Mouse (Mus musculus): Measurements from ENCODE around the gene Olfr1393. TPM values are rescaled to one million over a fixed set of nuclear protein-coding genes. Genes with fewer than 3 reads are reported as not detected.

Gene Olfr1393
- total and polyA plus RNA-seq, 3 experiments = 0.39 to 1.8 (median 0.39) TPM

DNA sequence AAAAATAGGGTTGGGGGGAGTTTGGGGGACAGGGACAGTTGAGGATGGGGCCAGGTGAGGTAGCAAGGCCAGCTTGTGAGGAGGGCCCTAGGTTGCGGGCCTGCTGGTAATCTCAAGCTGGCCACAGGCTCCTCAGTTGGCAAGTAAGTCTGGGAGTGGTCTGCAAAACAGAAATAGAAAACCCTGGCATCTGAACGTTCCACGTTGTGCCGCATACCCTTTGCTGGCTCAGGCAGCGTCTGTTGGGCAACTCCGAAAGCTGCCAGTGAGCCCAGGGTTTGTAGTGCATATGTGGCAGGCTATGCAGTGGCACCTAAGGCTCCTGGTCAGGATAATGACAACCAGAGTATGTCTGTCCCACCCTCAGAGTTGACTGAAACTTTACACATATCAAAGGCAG, 15.0 kb upstream of the Olfr1393 start:
- intact Hi-C loops (cut with DNase I) = no loop called here
- H3K4me3 ChIP-seq = no peak overlapping the region
- 64% methylated on average over 6 of the region's 6 CpGs for WGBS
- no peak overlapping the region for H3K27ac ChIP-seq
- peaks cover 4% of the 10 kb centered on the region for H3K79me2 ChIP-seq (replicated peaks; ENCODE audit: control insufficient read depth, insufficient read depth, low read length)
- H3K4me1 ChIP-seq (ENCODE audit: control insufficient read depth, insufficient read depth, low read length) = peaks cover 14% of the 10 kb centered on the region
- no peak for DNase-seq
- H3K27me3 ChIP-seq (ENCODE audit: control insufficient read depth, insufficient read depth, low read length) = no peaks in the 10 kb centered on the region
- peaks cover 16% of the 10 kb centered on the region for H3K36me3 ChIP-seq (ENCODE audit: control insufficient read depth, insufficient read depth, low read length)
- TF ChIP-seq CTCF (IDR thresholded peaks at IDR 0.05) (no peak), EP300 (IDR thresholded peaks at IDR 0.05; ENCODE audit: insufficient read depth, low read depth, low read length) (no peak), POLR2A (IDR thresholded peaks at IDR 0.05; ENCODE audit: insufficient read depth, low read depth, low read length) (no peak)
- H3K9ac ChIP-seq (ENCODE audit: low read depth, low read length) = no peak overlapping the region

DNA sequence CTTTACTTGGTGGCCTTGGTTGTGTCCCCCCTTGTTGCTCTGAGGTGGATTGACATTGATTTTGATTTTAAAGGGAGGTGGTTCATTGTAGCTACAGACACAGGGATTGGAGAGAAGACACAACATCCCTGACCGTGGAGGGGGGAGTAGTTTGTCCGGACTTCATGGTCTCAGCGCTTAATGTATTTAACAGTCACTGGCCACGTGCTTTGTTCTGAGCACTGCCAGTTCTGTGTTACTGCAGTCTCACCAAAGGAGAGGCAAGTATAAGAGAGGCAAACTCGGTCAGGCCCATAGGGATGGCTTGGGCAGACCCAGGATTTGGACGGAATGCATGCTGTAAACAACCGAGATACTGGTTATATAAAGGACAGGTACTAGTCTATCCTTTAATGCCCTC, 14.0 kb upstream of the Olfr1393 start:
- H3K4me1 ChIP-seq (ENCODE audit: control insufficient read depth, insufficient read depth, low read length) = peaks cover 14% of the 10 kb centered on the region
- H3K27ac ChIP-seq = no peak overlapping the region
- H3K27me3 ChIP-seq (ENCODE audit: control insufficient read depth, insufficient read depth, low read length) = no peaks in the 10 kb centered on the region
- TF ChIP-seq EP300 (IDR thresholded peaks at IDR 0.05; ENCODE audit: insufficient read depth, low read depth, low read length) = no peak
- TF ChIP-seq CTCF (IDR thresholded peaks at IDR 0.05) = no peak
- no peak for TF ChIP-seq POLR2A (IDR thresholded peaks at IDR 0.05; ENCODE audit: insufficient read depth, low read depth, low read length)
- DNase-seq = no peak
- 63% methylated on average over 7 of the region's 7 CpGs for WGBS
- peaks cover 4% of the 10 kb centered on the region for H3K79me2 ChIP-seq (replicated peaks; ENCODE audit: control insufficient read depth, insufficient read depth, low read length)
- H3K4me3 ChIP-seq = no peak overlapping the region
- intact Hi-C loops (cut with DNase I) = no loop called here
- peaks cover 14% of the 10 kb centered on the region for H3K36me3 ChIP-seq (ENCODE audit: control insufficient read depth, insufficient read depth, low read length)
- H3K9ac ChIP-seq (ENCODE audit: low read depth, low read length) = no peak overlapping the region

DNA sequence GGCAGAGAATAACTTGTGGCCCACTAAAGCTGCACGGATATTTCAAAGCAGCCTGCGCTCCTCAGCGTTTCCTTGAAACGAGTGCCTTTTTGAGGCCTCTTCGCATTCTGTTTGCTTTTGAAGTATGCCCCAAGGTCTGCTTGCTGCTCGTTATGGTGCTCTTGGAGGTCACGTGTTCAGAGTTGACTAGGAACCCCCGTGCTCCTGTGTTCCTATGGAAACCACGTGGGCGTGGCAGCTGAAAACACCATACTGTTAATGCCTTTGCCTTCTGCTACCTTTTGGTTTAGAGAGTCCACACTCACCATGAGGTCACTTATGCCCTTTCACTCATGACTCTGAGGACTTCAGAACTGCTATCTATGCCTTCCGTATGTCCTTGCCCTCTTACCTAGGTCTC, 13.5 kb upstream of the Olfr1393 start:
- Histone ChIP-seq H3K27ac (no peak overlapping the region), H3K27me3 (ENCODE audit: control insufficient read depth, insufficient read depth, low read length) (no peaks in the 10 kb centered on the region), H3K4me3 (no peak overlapping the region), H3K79me2 (replicated peaks; ENCODE audit: control insufficient read depth, insufficient read depth, low read length) (peaks cover 4% of the 10 kb centered on the region), H3K36me3 (ENCODE audit: control insufficient read depth, insufficient read depth, low read length) (peaks cover 14% of the 10 kb centered on the region), H3K9ac (ENCODE audit: low read depth, low read length) (no peak overlapping the region), H3K4me1 (ENCODE audit: control insufficient read depth, insufficient read depth, low read length) (peaks cover 14% of the 10 kb centered on the region)
- no peak for DNase-seq
- TF ChIP-seq POLR2A (IDR thresholded peaks at IDR 0.05; ENCODE audit: insufficient read depth, low read depth, low read length) (no peak), EP300 (IDR thresholded peaks at IDR 0.05; ENCODE audit: insufficient read depth, low read depth, low read length) (no peak), CTCF (IDR thresholded peaks at IDR 0.05) (no peak)
- WGBS = 67% methylated on average over 11 of the region's 11 CpGs
- intact Hi-C loops (cut with DNase I) = loop anchor here (5.0 kb wide), 1 partner anchor 392 kb away; the partner anchor contains the start of gene Irgm1

DNA sequence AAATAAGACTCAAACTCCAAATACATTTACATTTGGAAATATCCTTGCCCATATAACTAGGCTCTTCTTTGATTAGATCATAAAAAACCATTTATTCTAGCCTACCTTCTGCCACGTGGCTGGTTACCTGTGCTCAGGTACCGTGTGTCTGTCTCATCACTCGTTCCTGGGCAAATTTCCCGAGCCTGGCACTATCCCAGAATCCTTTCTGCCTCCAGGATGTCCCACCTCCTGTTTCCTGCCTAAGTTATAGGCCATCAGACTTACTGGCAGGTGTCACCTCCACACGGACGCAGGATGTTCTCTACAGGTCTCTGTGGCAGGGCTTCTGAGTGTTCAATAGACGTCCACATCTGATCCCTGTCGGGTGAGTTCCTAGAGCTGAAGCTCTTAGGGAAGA, 13.0 kb upstream of the Olfr1393 start:
- no peaks in the 10 kb centered on the region for H3K27me3 ChIP-seq (ENCODE audit: control insufficient read depth, insufficient read depth, low read length)
- intact Hi-C loops (cut with DNase I) = loop anchor here (5.0 kb wide), 1 partner anchor 393 kb away; the partner anchor contains the start of gene Irgm1
- TF ChIP-seq EP300 (IDR thresholded peaks at IDR 0.05; ENCODE audit: insufficient read depth, low read depth, low read length) (no peak), POLR2A (IDR thresholded peaks at IDR 0.05; ENCODE audit: insufficient read depth, low read depth, low read length) (no peak), CTCF (IDR thresholded peaks at IDR 0.05) (no peak)

DNA sequence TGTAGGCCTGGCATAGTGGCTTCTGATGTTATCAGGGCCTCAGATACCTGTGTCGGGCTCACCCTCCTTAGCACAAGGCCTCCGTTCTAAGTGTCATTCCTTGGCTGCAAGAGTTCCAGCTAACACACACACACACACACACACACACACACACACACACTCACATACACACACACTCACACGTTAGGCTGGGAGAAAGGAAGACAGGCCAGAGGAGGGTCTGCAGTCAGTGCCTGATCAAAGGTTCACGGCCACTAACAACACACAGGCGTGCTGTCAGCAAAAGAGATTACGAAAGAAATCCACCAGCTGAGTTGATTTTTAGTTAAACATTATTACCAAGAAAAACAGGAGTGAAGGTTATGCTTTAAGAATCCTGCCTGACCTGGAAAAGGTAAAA, 11.4 kb upstream of the Olfr1393 start:
- no peak overlapping the region for H3K27ac ChIP-seq
- DNase-seq = no peak
- no peaks in the 10 kb centered on the region for H3K27me3 ChIP-seq (ENCODE audit: control insufficient read depth, insufficient read depth, low read length)
- no peak overlapping the region for H3K9ac ChIP-seq (ENCODE audit: low read depth, low read length)
- no peak for TF ChIP-seq CTCF (IDR thresholded peaks at IDR 0.05)
- TF ChIP-seq POLR2A (IDR thresholded peaks at IDR 0.05; ENCODE audit: insufficient read depth, low read depth, low read length) = no peak
- TF ChIP-seq EP300 (IDR thresholded peaks at IDR 0.05; ENCODE audit: insufficient read depth, low read depth, low read length) = no peak
- H3K4me3 ChIP-seq = no peak overlapping the region
- peaks cover 5% of the 10 kb centered on the region; the same call in 1 of the 2 replicates for H3K36me3 ChIP-seq (ENCODE audit: control insufficient read depth, insufficient read depth, low read length)
- 68% methylated on average over 6 of the region's 6 CpGs for WGBS
- H3K79me2 ChIP-seq (replicated peaks; ENCODE audit: control insufficient read depth, insufficient read depth, low read length) = peaks cover 4% of the 10 kb centered on the region
- intact Hi-C loops (cut with DNase I) = loop anchor here (5.0 kb wide), 1 partner anchor 394 kb away; the partner anchor contains the start of gene Irgm1
- H3K4me1 ChIP-seq (ENCODE audit: control insufficient read depth, insufficient read depth, low read length) = peaks cover 7% of the 10 kb centered on the region

More for the DNA sequence above, 13.0 kb upstream of the Olfr1393 start:
- H3K79me2 ChIP-seq (replicated peaks; ENCODE audit: control insufficient read depth, insufficient read depth, low read length) = peaks cover 4% of the 10 kb centered on the region
- peaks cover 9% of the 10 kb centered on the region for H3K36me3 ChIP-seq (ENCODE audit: control insufficient read depth, insufficient read depth, low read length)
- no peak for DNase-seq
- no peak overlapping the region for H3K9ac ChIP-seq (ENCODE audit: low read depth, low read length)
- WGBS = 56% methylated on average over 8 of the region's 8 CpGs
- no peak overlapping the region for H3K27ac ChIP-seq
- no peak overlapping the region for H3K4me3 ChIP-seq
- H3K4me1 ChIP-seq (ENCODE audit: control insufficient read depth, insufficient read depth, low read length) = peaks cover 12% of the 10 kb centered on the region

DNA sequence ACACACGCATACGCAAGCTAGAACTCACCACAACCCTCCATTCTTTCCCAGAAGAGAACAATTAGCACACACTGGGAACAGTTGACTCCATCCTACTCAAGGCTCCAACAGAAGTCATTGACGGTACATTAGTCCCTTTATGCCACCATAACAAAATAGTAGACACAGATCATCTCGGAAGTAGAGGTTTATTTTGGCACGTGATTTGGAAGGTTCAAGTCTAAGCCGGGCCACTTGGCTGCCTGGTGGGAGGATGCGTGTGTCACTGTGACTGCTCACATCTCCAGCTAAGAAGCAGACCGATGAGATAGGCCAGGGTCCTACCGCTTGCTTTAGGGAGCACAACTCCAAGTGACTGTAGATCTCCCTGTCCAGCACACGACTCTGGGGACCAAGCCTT, 10.8 kb upstream of the Olfr1393 start:
- H3K4me3 ChIP-seq = no peak overlapping the region
- H3K79me2 ChIP-seq (replicated peaks; ENCODE audit: control insufficient read depth, insufficient read depth, low read length) = no peaks in the 10 kb centered on the region
- WGBS = 54% methylated on average over 10 of the region's 10 CpGs
- H3K27ac ChIP-seq = peak overlapping the region; percentile 66
- no peak for TF ChIP-seq POLR2A (IDR thresholded peaks at IDR 0.05; ENCODE audit: insufficient read depth, low read depth, low read length)
- no peak for TF ChIP-seq CTCF (IDR thresholded peaks at IDR 0.05)
- TF ChIP-seq EP300 (IDR thresholded peaks at IDR 0.05; ENCODE audit: insufficient read depth, low read depth, low read length) = no peak
- H3K36me3 ChIP-seq (ENCODE audit: control insufficient read depth, insufficient read depth, low read length) = no peaks in the 10 kb centered on the region
- H3K9ac ChIP-seq (ENCODE audit: low read depth, low read length) = no peak overlapping the region
- no peak for DNase-seq
- H3K27me3 ChIP-seq (ENCODE audit: control insufficient read depth, insufficient read depth, low read length) = no peaks in the 10 kb centered on the region
- intact Hi-C loops (cut with DNase I) = loop anchor here (5.0 kb wide), 1 partner anchor 395 kb away; the partner anchor contains the start of gene Irgm1
- H3K4me1 ChIP-seq (ENCODE audit: control insufficient read depth, insufficient read depth, low read length) = peaks cover 4% of the 10 kb centered on the region
